Mouse (Mus musculus) kidney, adult 2 months (tissue): Measurements from ENCODE around the gene Lyg1.

Source experiments
- CTCF ChIP-seq: fragments of 200-500 bp; conservative IDR thresholded peaks from 2 replicates; pipeline ENCODE4 v1.5.1; 2011; ENCODE audit warnings: low read depth, mild to moderate bottlenecking, control low read depth, low read length, moderate library complexity, mixed read lengths; ENCODE audit not compliant: insufficient read depth, insufficient read length
- POLR2A ChIP-seq: fragments of 200-500 bp; IDR thresholded peaks from one replicate; pipeline ENCODE4 v1.6.1; 2011; ENCODE audit warnings: low read depth, low read length, control low read depth

- no peak for TF ChIP-seq POLR2A
- TF ChIP-seq CTCF = no peak; the same call in 1 of the 2 replicates
These were observed 25.8 kb downstream of the Lyg1 start for GRCm38 (mm10) chr1:37931806-37932205.
